Mouse (Mus musculus): ENCODE data around the gene Gabpb2.
"Not testable (repeated sequence)": the region's sequence is repeated elsewhere in the genome, so short reads cannot be mapped to it uniquely, and the experiment has no call there.

Gene Gabpb2

GRCm38 (mm10) chr3:95231298-95232221 is 13.8 kb upstream of the Gabpb2 start, which contains the start of gene Mllt11:
Gene Mllt11, minus strand, starts transcription at chr3:95232171.
- DNase-seq (ENCODE audit: low read depth, low spot score) = no peak

- DNase-seq (ENCODE audit: low read depth, low spot score) = peak; percentile 82
Measured at GRCm38 (mm10) chr3:95230495-95231297, 13.0 kb upstream of the Gabpb2 start.

GRCm38 (mm10) chr3:95229781-95230494 is 12.2 kb upstream of the Gabpb2 start:
- no peak for DNase-seq (ENCODE audit: low read depth, low spot score)

- DNase-seq (ENCODE audit: low read depth, low spot score) = peak; percentile 51
Measured at GRCm38 (mm10) chr3:95228894-95229780, 11.4 kb upstream of the Gabpb2 start.

- DNase-seq (ENCODE audit: low read depth, low spot score) = peak; percentile 91
Measured at GRCm38 (mm10) chr3:95228148-95228893, 10.6 kb upstream of the Gabpb2 start, which contains the start of gene Cdc42se1. Gene Cdc42se1, plus strand, starts transcription at chr3:95228732.

GRCm38 (mm10) chr3:95227214-95227613 is 9.5 kb upstream of the Gabpb2 start:
- no peak for DNase-seq (ENCODE audit: low read depth, low spot score)

- DNase-seq (ENCODE audit: low read depth, low spot score) = peak; percentile 95
Measured at GRCm38 (mm10) chr3:95224295-95224694, 6.6 kb upstream of the Gabpb2 start.

- no peak for DNase-seq (ENCODE audit: low read depth, low spot score)
Measured at GRCm38 (mm10) chr3:95223041-95223440, 5.3 kb upstream of the Gabpb2 start.

- peak; percentile 77 for DNase-seq (ENCODE audit: low read depth, low spot score)
Measured at GRCm38 (mm10) chr3:95218466-95219137, 886 bp upstream of the Gabpb2 start.

GRCm38 (mm10) chr3:95216655-95217254 is 961 bp downstream of the Gabpb2 start:
- no peak for DNase-seq (ENCODE audit: low read depth, low spot score)

GRCm38 (mm10) chr3:95213609-95213975 is 4.1 kb downstream of the Gabpb2 start:
- no peak for DNase-seq (ENCODE audit: low read depth, low spot score)

- not testable (repeated sequence) for DNase-seq (ENCODE audit: low read depth, low spot score)
Measured at GRCm38 (mm10) chr3:95212889-95213608, 4.7 kb downstream of the Gabpb2 start.

- DNase-seq (ENCODE audit: low read depth, low spot score) = no peak
Measured at GRCm38 (mm10) chr3:95210585-95210984, 7.1 kb downstream of the Gabpb2 start.

- no peak for DNase-seq (ENCODE audit: low read depth, low spot score)
Measured at GRCm38 (mm10) chr3:95208286-95208685, 9.4 kb downstream of the Gabpb2 start.

- DNase-seq (ENCODE audit: low read depth, low spot score) = no peak
Measured at GRCm38 (mm10) chr3:95203880-95204279, 13.8 kb downstream of the Gabpb2 start.

- DNase-seq (ENCODE audit: low read depth, low spot score) = no peak
Measured at GRCm38 (mm10) chr3:95200562-95200961, 17.2 kb downstream of the Gabpb2 start.

- no peak for DNase-seq (ENCODE audit: low read depth, low spot score)
Measured at GRCm38 (mm10) chr3:95200132-95200531, 17.6 kb downstream of the Gabpb2 start.

GRCm38 (mm10) chr3:95199101-95199500 is 18.6 kb downstream of the Gabpb2 start:
- DNase-seq (ENCODE audit: low read depth, low spot score) = no peak

All from ES-CJ7 (cell line).